Mouse (Mus musculus): ENCODE measurements around the gene 2010111I01Rik. TPM values are rescaled to one million over a fixed set of nuclear protein-coding genes. Genes with fewer than 3 reads are reported as not detected.

Gene 2010111I01Rik
- polyA plus RNA-seq, 1 experiment: 174 TPM

DNA sequence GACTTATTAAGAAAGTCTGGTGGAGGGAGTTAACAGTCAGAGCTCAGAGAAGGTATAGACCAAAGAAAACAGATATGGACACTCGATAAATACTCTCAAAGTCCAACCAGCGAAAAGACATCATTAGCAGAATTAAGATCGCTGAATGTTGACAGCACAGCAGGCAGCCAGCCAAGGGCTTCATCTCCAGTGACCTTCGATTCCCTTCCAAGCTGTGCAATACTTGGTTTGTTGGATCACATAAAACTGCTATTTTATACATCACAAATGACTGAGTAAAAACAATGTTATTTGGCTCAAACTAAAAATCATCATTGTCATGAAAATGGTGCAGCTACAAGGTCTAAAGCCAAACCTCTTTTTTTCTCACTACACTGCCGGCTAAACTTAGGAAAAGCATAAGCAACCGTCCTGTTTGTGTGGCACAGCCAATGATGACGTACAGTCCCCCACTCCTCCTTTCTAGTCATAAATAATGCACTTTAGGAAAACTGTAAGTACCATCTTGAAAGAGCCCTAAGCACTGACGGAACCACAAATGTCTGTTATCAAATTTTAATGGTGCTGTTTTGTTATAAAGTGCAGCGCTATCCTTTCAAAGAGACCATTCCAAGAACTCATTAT is 34.8 kb upstream of the 2010111I01Rik start:
- Histone ChIP-seq H3K4me3 (ENCODE audit: insufficient read depth, low read length) (no peak overlapping the region), H3K27ac (ENCODE audit: insufficient read depth, low read length) (no peak overlapping the region), H3K4me1 (ENCODE audit: control insufficient read depth, insufficient read depth, low read length) (no peaks in the 10 kb centered on the region)
- TF ChIP-seq CTCF (IDR thresholded peaks at IDR 0.05; ENCODE audit: borderline replicate concordance, insufficient read depth, low read length) (no peak), POLR2A (IDR thresholded peaks at IDR 0.05; ENCODE audit: low read depth, low read length) (no peak)

DNA sequence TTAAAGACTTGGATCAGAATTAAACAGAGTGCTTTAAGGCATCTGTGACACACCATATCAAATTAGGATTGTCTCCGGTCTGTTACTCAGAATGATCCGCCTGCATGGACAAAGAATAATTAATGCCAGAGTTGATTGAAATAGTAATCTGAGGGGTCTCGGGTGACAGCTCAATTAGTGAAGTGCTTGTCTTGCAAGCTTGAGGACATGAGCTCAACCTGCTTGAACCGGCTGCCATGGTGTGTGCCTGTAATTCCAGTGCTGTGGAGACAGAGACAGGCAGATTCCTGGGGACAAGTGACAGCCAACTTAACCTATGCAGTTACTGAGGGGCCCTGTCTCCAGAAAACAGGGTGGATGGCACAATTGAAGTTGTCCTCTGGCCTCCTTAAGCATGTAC is 32.2 kb upstream of the 2010111I01Rik start:
- Histone ChIP-seq H3K27ac (ENCODE audit: insufficient read depth, low read length) (no peak overlapping the region), H3K4me3 (ENCODE audit: insufficient read depth, low read length) (no peak overlapping the region), H3K4me1 (ENCODE audit: control insufficient read depth, insufficient read depth, low read length) (no peaks in the 10 kb centered on the region)
- TF ChIP-seq POLR2A (IDR thresholded peaks at IDR 0.05; ENCODE audit: low read depth, low read length) (no peak), CTCF (IDR thresholded peaks at IDR 0.05; ENCODE audit: borderline replicate concordance, insufficient read depth, low read length) (no peak)

DNA sequence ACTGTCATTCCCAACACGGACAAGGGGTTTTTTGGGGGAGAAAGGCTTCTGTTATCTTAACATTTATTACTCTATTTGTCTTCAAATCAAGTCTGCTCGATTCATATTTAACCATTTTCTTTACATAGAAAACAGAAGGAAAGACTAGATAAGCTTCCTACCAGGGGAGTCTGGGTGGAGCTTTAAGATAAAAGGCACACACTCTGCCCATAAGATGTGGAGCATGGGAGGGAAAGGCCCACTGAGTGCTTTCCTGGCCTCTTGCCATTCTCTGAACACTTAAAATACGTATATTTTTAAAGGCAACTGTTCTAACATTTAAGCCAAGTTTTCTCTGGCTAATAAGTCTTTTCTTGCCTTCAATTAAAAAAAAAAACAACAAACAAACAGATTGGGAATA is 25.3 kb upstream of the 2010111I01Rik start:
- H3K4me3 ChIP-seq (ENCODE audit: insufficient read depth, low read length): no peak overlapping the region
- H3K27ac ChIP-seq (ENCODE audit: insufficient read depth, low read length): no peak overlapping the region
- no peaks in the 10 kb centered on the region; the same call in 1 of the 2 replicates for H3K4me1 ChIP-seq (ENCODE audit: control insufficient read depth, insufficient read depth, low read length)
- TF ChIP-seq POLR2A (IDR thresholded peaks at IDR 0.05; ENCODE audit: low read depth, low read length) (no peak), CTCF (IDR thresholded peaks at IDR 0.05; ENCODE audit: borderline replicate concordance, insufficient read depth, low read length) (no peak)

- TF ChIP-seq POLR2A (IDR thresholded peaks at IDR 0.05; ENCODE audit: low read depth, low read length): no peak
- TF ChIP-seq CTCF (IDR thresholded peaks at IDR 0.05; ENCODE audit: borderline replicate concordance, insufficient read depth, low read length): no peak
- H3K4me3 ChIP-seq (ENCODE audit: insufficient read depth, low read length): no peak overlapping the region
These were observed 24.9 kb upstream of the 2010111I01Rik start for GRCm38 (mm10) chr13:62939797-62940196.

DNA sequence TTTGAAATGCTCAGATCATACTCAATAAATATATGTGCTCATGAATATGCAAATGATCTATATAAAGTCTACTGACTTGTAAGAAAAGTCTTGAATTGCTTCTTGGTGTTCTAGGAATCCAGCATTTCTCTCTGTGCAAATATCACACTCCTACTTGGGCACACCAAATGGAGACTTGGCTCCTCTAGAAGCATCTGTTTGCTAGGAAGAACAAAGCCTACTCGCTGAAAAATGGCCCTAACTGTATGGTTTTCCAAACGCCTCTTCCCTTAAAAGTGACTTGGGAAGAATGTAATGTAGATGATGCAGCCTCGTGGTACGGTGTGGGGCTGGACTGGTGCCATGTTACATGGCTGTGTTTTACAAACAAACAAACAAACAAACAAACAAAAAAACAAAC is 24.0 kb upstream of the 2010111I01Rik start:
- Histone ChIP-seq H3K4me3 (ENCODE audit: insufficient read depth, low read length) (no peak overlapping the region), H3K4me1 (ENCODE audit: control insufficient read depth, insufficient read depth, low read length) (no peaks in the 10 kb centered on the region; the same call in 1 of the 2 replicates), H3K27ac (ENCODE audit: insufficient read depth, low read length) (no peak overlapping the region)
- TF ChIP-seq CTCF (IDR thresholded peaks at IDR 0.05; ENCODE audit: borderline replicate concordance, insufficient read depth, low read length) (no peak), POLR2A (IDR thresholded peaks at IDR 0.05; ENCODE audit: low read depth, low read length) (no peak)

More at GRCm38 (mm10) chr13:62939797-62940196, 24.9 kb upstream of the 2010111I01Rik start:
- H3K27ac ChIP-seq (ENCODE audit: insufficient read depth, low read length): no peak overlapping the region
- no peaks in the 10 kb centered on the region; the same call in 1 of the 2 replicates for H3K4me1 ChIP-seq (ENCODE audit: control insufficient read depth, insufficient read depth, low read length)

GRCm38 (mm10) chr13:62941341-62942005 is 23.2 kb upstream of the 2010111I01Rik start:
- no peaks in the 10 kb centered on the region; the same call in 1 of the 2 replicates for H3K4me1 ChIP-seq (ENCODE audit: control insufficient read depth, insufficient read depth, low read length)
- no peak overlapping the region for H3K27ac ChIP-seq (ENCODE audit: insufficient read depth, low read length)
- TF ChIP-seq POLR2A (IDR thresholded peaks at IDR 0.05; ENCODE audit: low read depth, low read length): no peak
- TF ChIP-seq CTCF (IDR thresholded peaks at IDR 0.05; ENCODE audit: borderline replicate concordance, insufficient read depth, low read length): no peak
- no peak overlapping the region for H3K4me3 ChIP-seq (ENCODE audit: insufficient read depth, low read length)

- Histone ChIP-seq H3K4me3 (ENCODE audit: insufficient read depth, low read length) (no peak overlapping the region), H3K27ac (ENCODE audit: insufficient read depth, low read length) (no peak overlapping the region), H3K4me1 (ENCODE audit: control insufficient read depth, insufficient read depth, low read length) (no peaks in the 10 kb centered on the region; the same call in 1 of the 2 replicates)
- TF ChIP-seq CTCF (IDR thresholded peaks at IDR 0.05; ENCODE audit: borderline replicate concordance, insufficient read depth, low read length) (no peak), POLR2A (IDR thresholded peaks at IDR 0.05; ENCODE audit: low read depth, low read length) (no peak)
These were observed 21.3 kb upstream of the 2010111I01Rik start for GRCm38 (mm10) chr13:62943274-62943830.

- H3K4me1 ChIP-seq (ENCODE audit: control insufficient read depth, insufficient read depth, low read length): no peaks in the 10 kb centered on the region; the same call in 1 of the 2 replicates
- no peak for TF ChIP-seq CTCF (IDR thresholded peaks at IDR 0.05; ENCODE audit: borderline replicate concordance, insufficient read depth, low read length)
- TF ChIP-seq POLR2A (IDR thresholded peaks at IDR 0.05; ENCODE audit: low read depth, low read length): no peak
- no peak overlapping the region for H3K4me3 ChIP-seq (ENCODE audit: insufficient read depth, low read length)
- H3K27ac ChIP-seq (ENCODE audit: insufficient read depth, low read length): no peak overlapping the region
These were observed 20.6 kb upstream of the 2010111I01Rik start for GRCm38 (mm10) chr13:62944109-62944508.

- Histone ChIP-seq H3K27ac (ENCODE audit: insufficient read depth, low read length) (no peak overlapping the region), H3K4me1 (ENCODE audit: control insufficient read depth, insufficient read depth, low read length) (no peaks in the 10 kb centered on the region), H3K4me3 (ENCODE audit: insufficient read depth, low read length) (no peak overlapping the region)
- no peak for TF ChIP-seq POLR2A (IDR thresholded peaks at IDR 0.05; ENCODE audit: low read depth, low read length)
- TF ChIP-seq CTCF (IDR thresholded peaks at IDR 0.05; ENCODE audit: borderline replicate concordance, insufficient read depth, low read length): no peak
These were observed 15.0 kb upstream of the 2010111I01Rik start for GRCm38 (mm10) chr13:62949560-62950188.

Measured in embryonic fibroblast, embryonic 13.5 days (primary cell).